Mouse (Mus musculus) adrenal gland, postnatal 36 days (tissue): ENCODE measurements around the gene Rrm1. TPM values are rescaled to one million over a fixed set of nuclear protein-coding genes. Genes with fewer than 3 reads are reported as not detected.

ENCODE experiments used
- total RNA-seq, 2 experiments: library from RNA; stranded (reverse); gene quantifications; 2 replicates each; pipeline ENCODE4 v1.2.3; 2021

The Rrm1 gene
- total RNA-seq, 2 experiments from 2014 or later = 19.2 to 21.4 TPM

Other genes with a start within 250 kb of the Rrm1 start
- 10 to 100 TPM; 61.1 to 78.2 TPM for gene Nup98, start 231.5 kb upstream of the Rrm1 start, total RNA-seq
- gene Pgap2, start 231.5 kb upstream of the Rrm1 start, total RNA-seq = 100 to 1,000 TPM in 1 of 2 experiments, 10 to 100 TPM in 1; 64.1 to 103 TPM
- gene Rhog, start 185.6 kb upstream of the Rrm1 start, total RNA-seq = 10 to 100 TPM; 53.8 to 55.6 TPM
- 10 to 100 TPM; 63.5 to 73.1 TPM for gene Stim1, start 173.9 kb upstream of the Rrm1 start, total RNA-seq
- gene Olfr543, start 40.0 kb downstream of the Rrm1 start, total RNA-seq = not detected
- gene Olfr544, start 46.6 kb downstream of the Rrm1 start, total RNA-seq = not detected
- gene Olfr545, start 57.9 kb downstream of the Rrm1 start, total RNA-seq = not detected
- gene Olfr547, start 93.1 kb downstream of the Rrm1 start, total RNA-seq = not detected
- not detected for gene Olfr548-ps1, start 99.2 kb downstream of the Rrm1 start, total RNA-seq
- not detected for gene Olfr549, start 108.2 kb downstream of the Rrm1 start, total RNA-seq
- 10 to 100 TPM; 13.0 to 16.4 TPM for gene Trim21, start 123.8 kb downstream of the Rrm1 start, total RNA-seq
- gene Olfr550, start 129.7 kb downstream of the Rrm1 start, total RNA-seq = not detected
- not detected for gene Olfr551, start 150.2 kb downstream of the Rrm1 start, total RNA-seq
- gene Olfr552, start 156.1 kb downstream of the Rrm1 start, total RNA-seq = under 1 TPM in 1 of 2 experiments, not detected in 1; 0.07 TPM
- gene Olfr553, start 176.5 kb downstream of the Rrm1 start, total RNA-seq = not detected
- not detected for gene Olfr554, start 196.7 kb downstream of the Rrm1 start, total RNA-seq
- not detected for gene Olfr555, start 217.1 kb downstream of the Rrm1 start, total RNA-seq
- not detected for gene Olfr556, start 223.2 kb downstream of the Rrm1 start, total RNA-seq
- 1 to 10 TPM; 8.2 to 9.8 TPM for gene Trim68, start 245.6 kb downstream of the Rrm1 start, total RNA-seq